Mouse (Mus musculus) neural tube, embryonic 15.5 days (tissue): Measurements from ENCODE around the gene Lcn2. TPM values are rescaled to one million over a fixed set of nuclear protein-coding genes. Genes with fewer than 3 reads are reported as not detected.

ENCODE experiments used
- ATAC-seq: fragments of 200-750 bp; cut with Nextera tagmentation; 2 replicates; pipeline ENCODE4 v1.8.0; 2017; ENCODE audit warnings: mild to moderate bottlenecking, moderate TSS enrichment, moderate library complexity; ENCODE audit not compliant: low FRiP score
- H3K27ac ChIP-seq: fragments of 300-500 bp; sonication (generic); replicated peaks from 2 replicates; pipeline ENCODE4 v1.5.1; 2015; ENCODE audit warnings: mild to moderate bottlenecking, inconsistent platforms
- H3K27me3 ChIP-seq: fragments of 300-500 bp; sonication (generic); replicated peaks from 2 replicates; pipeline ENCODE4 v1.6.1; 2015; ENCODE audit warnings: inconsistent platforms
- H3K36me3 ChIP-seq: fragments of 300-500 bp; sonication (generic); 2 replicates; pipeline ENCODE4 v1.6.1; 2015; ENCODE audit warnings: inconsistent platforms
- H3K4me1 ChIP-seq: fragments of 300-500 bp; sonication (generic); 2 replicates; pipeline ENCODE4 v1.6.1; 2015; ENCODE audit warnings: inconsistent platforms
- H3K4me2 ChIP-seq: fragments of 300-500 bp; sonication (generic); 2 replicates; pipeline ENCODE4 v1.6.1; 2015; ENCODE audit warnings: inconsistent platforms, mild to moderate bottlenecking, moderate library complexity
- H3K4me3 ChIP-seq: fragments of 300-500 bp; sonication (generic); replicated peaks from 2 replicates; pipeline ENCODE4 v1.5.1; 2015; ENCODE audit warnings: mild to moderate bottlenecking, inconsistent platforms
- H3K9ac ChIP-seq: fragments of 300-500 bp; sonication (generic); replicated peaks from 2 replicates; pipeline ENCODE4 v1.6.1; 2015; ENCODE audit warnings: mild to moderate bottlenecking, inconsistent platforms
- H3K9me3 ChIP-seq: fragments of 300-500 bp; sonication (generic); replicated peaks from 2 replicates; pipeline ENCODE4 v1.6.1; 2016; ENCODE audit warnings: inconsistent platforms
- WGBS: fragments of 180-500 bp; shearing (Covaris S2); methylation state at CpG from one replicate; pipeline ENCODE4 v1.1.7; 2015; ENCODE audit warnings: mixed read lengths; 5-methylcytosine and 5-hydroxymethylcytosine counted together
- polyA plus RNA-seq: library from polyadenylated mRNA; unstranded; fragments of >200 nt; fragmentation: Nextera tagmentation; extraction: Ambion mirVana; gene quantifications from 2 replicates; pipeline ENCODE4 v1.2.1, GENCODE M21; 2015

Lcn2 gene
- 0.95 and 1.1 TPM in 2 replicates for polyA plus RNA-seq

DNA sequence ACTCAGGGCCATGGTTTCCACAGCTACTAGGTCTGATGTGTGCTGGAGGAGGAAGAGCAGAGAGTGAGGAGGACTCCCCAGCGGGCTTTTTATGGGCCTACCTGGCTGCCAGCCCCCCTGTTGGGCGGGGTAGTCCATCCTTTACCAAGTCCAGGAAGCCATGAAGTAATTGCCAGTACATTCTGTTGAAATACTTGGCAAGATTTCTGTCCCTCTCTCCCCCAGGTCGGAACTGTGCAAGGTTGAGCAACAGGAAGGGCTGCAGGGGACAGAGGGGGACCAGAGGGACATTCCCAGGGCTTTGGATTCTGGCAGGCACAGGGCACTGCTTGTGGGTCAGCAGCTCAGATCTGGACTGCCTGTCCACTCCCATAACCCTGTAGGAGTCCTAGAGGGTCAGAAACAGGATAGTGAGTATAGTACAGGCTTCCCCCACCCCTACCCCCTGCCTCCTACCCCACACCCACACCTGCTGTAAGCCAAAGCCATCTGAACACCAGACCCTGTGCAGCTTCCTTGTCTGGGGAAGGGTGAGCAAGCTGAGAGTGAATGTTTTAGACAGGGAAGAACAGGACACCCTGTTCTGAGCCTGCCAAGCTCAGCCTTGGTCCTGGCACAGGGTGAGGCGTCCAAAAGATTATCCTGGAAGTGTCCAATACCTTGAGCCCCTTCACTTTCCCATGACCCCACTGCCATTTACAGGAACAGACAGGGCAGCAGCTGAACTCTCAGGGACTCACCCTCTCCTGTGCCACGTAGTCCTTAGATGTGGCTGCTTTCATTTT is at the start of gene Lcn2:
Lcn2 (minus strand) TSS at position 547 of the 785 bp plus-strand sequence.
- no peak for ATAC-seq
- Histone ChIP-seq H3K9ac (no peak within 1 kb of the TSS), H3K4me2 (no peak within 1 kb of the TSS), H3K27ac (no peak within 1 kb of the TSS), H3K4me3 (no peak within 1 kb of the TSS), H3K27me3 (peaks cover 8% of the 10 kb centered on the region; the same call in 1 of the 2 replicates), H3K9me3 (no peaks in the 10 kb centered on the region), H3K4me1 (no peaks in the 10 kb centered on the region), H3K36me3 (no peaks in the 10 kb centered on the region)
- WGBS: 65% methylated on average over 5 of the region's 5 CpGs

GRCm38 (mm10) chr2:32437612-32438166 is 49.6 kb upstream of the Lcn2 start:
- Histone ChIP-seq H3K9ac (no peak overlapping the region), H3K27me3 (no peaks in the 10 kb centered on the region), H3K9me3 (no peaks in the 10 kb centered on the region), H3K4me3 (no peak overlapping the region), H3K4me2 (no peak overlapping the region), H3K4me1 (peaks cover 26% of the 10 kb centered on the region), H3K27ac (peak overlapping the region; percentile 66), H3K36me3 (no peaks in the 10 kb centered on the region)
- 53% methylated on average over 2 of the region's 2 CpGs for WGBS
- no peak for ATAC-seq

- 55% methylated on average over 3 of the region's 3 CpGs for WGBS
- peak; percentile 63 for ATAC-seq
Measured at GRCm38 (mm10) chr2:32436686-32437372, 48.8 kb upstream of the Lcn2 start.

DNA sequence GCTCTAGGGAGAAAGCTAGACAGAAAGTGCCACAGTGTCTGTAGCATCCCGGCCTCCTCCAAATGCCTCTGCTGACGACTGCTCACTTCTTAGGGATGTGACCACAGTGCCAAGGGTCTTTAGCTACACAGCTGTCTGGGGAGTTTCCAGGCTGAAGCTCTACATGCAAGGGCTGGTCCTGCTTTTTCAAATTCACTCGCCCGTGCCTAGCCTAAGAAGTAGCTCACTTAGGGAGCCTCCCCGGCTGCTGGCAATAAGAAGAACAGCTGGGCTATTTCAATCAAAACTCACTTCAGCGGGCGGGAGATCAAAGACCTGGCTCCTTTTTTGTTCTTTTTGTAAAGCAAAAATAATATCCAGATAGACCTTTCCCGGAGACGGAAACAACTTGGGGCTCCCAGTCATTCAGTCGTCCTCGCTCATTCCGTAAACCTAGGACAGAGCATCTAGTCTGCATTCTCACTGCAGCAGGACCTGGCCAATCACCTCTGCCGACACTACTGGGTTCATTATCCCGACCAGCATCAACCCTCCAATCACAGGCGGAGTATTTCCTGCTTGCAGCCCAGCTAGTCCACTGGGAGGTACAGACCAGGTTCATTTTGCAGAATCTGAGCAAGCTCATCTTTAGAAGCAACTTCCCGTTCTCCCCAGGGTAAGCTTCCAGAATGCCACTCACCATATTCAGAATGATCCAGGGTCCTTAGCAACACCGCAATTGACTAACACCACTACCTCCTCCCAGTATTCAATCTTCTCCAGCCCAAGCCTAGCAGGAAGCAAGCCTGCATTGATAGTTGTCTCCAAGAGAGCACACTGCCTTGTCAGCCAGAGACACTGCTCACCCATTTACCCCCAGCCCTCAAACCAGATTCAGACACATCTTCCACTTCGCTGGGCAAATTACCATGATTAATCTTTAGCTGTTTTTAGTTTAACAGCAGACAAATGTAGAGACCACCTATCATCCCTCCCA is 42.9 kb upstream of the Lcn2 start:
- Histone ChIP-seq H3K36me3 (no peaks in the 10 kb centered on the region), H3K27ac (peak overlapping the region; percentile 95), H3K9me3 (no peaks in the 10 kb centered on the region), H3K4me1 (peaks cover 53% of the 10 kb centered on the region), H3K4me2 (peak overlapping the region; percentile 87), H3K27me3 (no peaks in the 10 kb centered on the region), H3K4me3 (peak overlapping the region; percentile 57), H3K9ac (peak overlapping the region; percentile 68)
- peak; percentile 96 for ATAC-seq
- 7% methylated on average over 18 of the region's 18 CpGs for WGBS

More at GRCm38 (mm10) chr2:32436686-32437372, 48.8 kb upstream of the Lcn2 start:
- Histone ChIP-seq H3K4me3 (no peak overlapping the region), H3K9ac (no peak overlapping the region), H3K36me3 (no peaks in the 10 kb centered on the region), H3K9me3 (no peaks in the 10 kb centered on the region), H3K27me3 (no peaks in the 10 kb centered on the region), H3K4me1 (peaks cover 32% of the 10 kb centered on the region), H3K27ac (peak overlapping the region; percentile 66), H3K4me2 (no peak overlapping the region)

- H3K4me3 ChIP-seq: peak overlapping the region; percentile 57
- 47% methylated on average over 4 of the region's 4 CpGs for WGBS
- H3K9ac ChIP-seq: peak overlapping the region; percentile 55
- peaks cover 65% of the 10 kb centered on the region for H3K4me1 ChIP-seq
- no peak for ATAC-seq
- no peaks in the 10 kb centered on the region for H3K36me3 ChIP-seq
- H3K9me3 ChIP-seq: no peaks in the 10 kb centered on the region
- H3K27me3 ChIP-seq: no peaks in the 10 kb centered on the region
- H3K27ac ChIP-seq: peak overlapping the region; percentile 95
- peak overlapping the region; percentile 87 for H3K4me2 ChIP-seq
Measured at GRCm38 (mm10) chr2:32429215-32429891, 41.3 kb upstream of the Lcn2 start.

DNA sequence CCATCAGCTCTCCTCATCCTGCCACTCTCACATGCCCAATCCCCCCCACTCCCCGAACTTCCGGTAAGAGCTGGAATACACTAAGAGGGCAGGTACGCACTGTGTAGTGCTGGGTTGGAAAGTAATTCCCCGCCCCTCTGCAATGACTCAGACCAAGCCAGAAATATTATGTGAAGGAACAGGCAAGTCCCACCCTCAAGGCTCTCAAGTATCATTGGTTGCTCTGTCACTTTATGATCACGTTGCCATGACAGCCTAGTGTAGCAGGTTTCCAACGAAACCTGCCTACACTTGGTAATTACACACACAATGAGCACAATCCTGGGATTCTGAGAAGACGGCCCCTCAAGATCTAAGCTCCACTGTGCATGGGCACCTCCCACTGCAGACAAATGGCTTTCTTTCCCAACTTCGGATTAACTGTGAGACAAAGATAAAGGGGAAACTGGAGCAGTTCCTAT is 40.2 kb upstream of the Lcn2 start:
- 25% methylated on average over 8 of the region's 8 CpGs for WGBS
- H3K27me3 ChIP-seq: no peaks in the 10 kb centered on the region
- H3K4me3 ChIP-seq: peak overlapping the region; percentile 57
- H3K9ac ChIP-seq: peak overlapping the region; percentile 55
- peak; percentile 71 for ATAC-seq
- H3K9me3 ChIP-seq: no peaks in the 10 kb centered on the region
- H3K4me2 ChIP-seq: peak overlapping the region; percentile 87
- peak overlapping the region; percentile 95 for H3K27ac ChIP-seq
- no peaks in the 10 kb centered on the region for H3K36me3 ChIP-seq
- H3K4me1 ChIP-seq: peaks cover 76% of the 10 kb centered on the region

GRCm38 (mm10) chr2:32427720-32428119 is 39.7 kb upstream of the Lcn2 start:
- Histone ChIP-seq H3K36me3 (no peaks in the 10 kb centered on the region), H3K27ac (peak overlapping the region; percentile 95), H3K4me1 (peaks cover 81% of the 10 kb centered on the region), H3K9ac (no peak overlapping the region), H3K4me2 (peak overlapping the region; percentile 87), H3K4me3 (peak overlapping the region; percentile 57), H3K9me3 (no peaks in the 10 kb centered on the region), H3K27me3 (no peaks in the 10 kb centered on the region)
- ATAC-seq: no peak
- 66% methylated on average over 5 of the region's 5 CpGs for WGBS

GRCm38 (mm10) chr2:32426141-32426540 is 38.1 kb upstream of the Lcn2 start:
- H3K4me1 ChIP-seq: peaks cover 72% of the 10 kb centered on the region

GRCm38 (mm10) chr2:32425568-32425967 is 37.5 kb upstream of the Lcn2 start:
- WGBS: 84% methylated on average over 5 of the region's 5 CpGs
- Histone ChIP-seq H3K36me3 (peaks cover 7% of the 10 kb centered on the region), H3K4me2 (no peak overlapping the region), H3K9me3 (no peaks in the 10 kb centered on the region), H3K9ac (no peak overlapping the region), H3K27me3 (no peaks in the 10 kb centered on the region), H3K4me3 (no peak overlapping the region), H3K4me1 (peaks cover 70% of the 10 kb centered on the region), H3K27ac (no peak overlapping the region)
- ATAC-seq: no peak

More at GRCm38 (mm10) chr2:32426141-32426540, 38.1 kb upstream of the Lcn2 start:
- ATAC-seq: no peak
- WGBS: 97% methylated on average over 1 of the region's 1 CpGs
- no peak overlapping the region for H3K9ac ChIP-seq
- no peak overlapping the region for H3K27ac ChIP-seq
- no peaks in the 10 kb centered on the region for H3K27me3 ChIP-seq
- H3K36me3 ChIP-seq: peaks cover 2% of the 10 kb centered on the region
- no peak overlapping the region for H3K4me2 ChIP-seq
- H3K4me3 ChIP-seq: no peak overlapping the region
- H3K9me3 ChIP-seq: no peaks in the 10 kb centered on the region

GRCm38 (mm10) chr2:32424796-32425195 is 36.7 kb upstream of the Lcn2 start:
- 57% methylated on average over 3 of the region's 3 CpGs for WGBS
- Histone ChIP-seq H3K4me2 (no peak overlapping the region; the same call in 1 of the 2 replicates), H3K9ac (no peak overlapping the region), H3K27ac (peak overlapping the region; percentile 80), H3K36me3 (peaks cover 15% of the 10 kb centered on the region), H3K27me3 (no peaks in the 10 kb centered on the region), H3K9me3 (no peaks in the 10 kb centered on the region), H3K4me3 (no peak overlapping the region), H3K4me1 (peaks cover 63% of the 10 kb centered on the region)
- no peak for ATAC-seq
